Mouse (Mus musculus) stomach, postnatal 0 days (tissue): Measurements from ENCODE around the gene Emb. TPM values are rescaled to one million over a fixed set of nuclear protein-coding genes. Genes with fewer than 3 reads are reported as not detected.

ENCODE experiments used
- ATAC-seq: fragments of 200-750 bp; cut with Nextera tagmentation; 2 replicates; pipeline ENCODE4 v1.8.0; 2017; ENCODE audit not compliant: low FRiP score, low TSS enrichment
- DNase-seq: peaks from one replicate; pipeline ENCODE4 v3.0.0-alpha.2; 2016; ENCODE audit warnings: low spot score
- H3K27ac ChIP-seq: fragments of 300-500 bp; sonication (generic); replicated peaks from 2 replicates; pipeline ENCODE4 v1.5.1; 2014; ENCODE audit warnings: mild to moderate bottlenecking, control low read depth
- H3K27me3 ChIP-seq: fragments of 300-500 bp; sonication (generic); 2 replicates; pipeline ENCODE4 v1.6.1; 2014; ENCODE audit warnings: low read length; ENCODE audit not compliant: control insufficient read depth, insufficient read depth
- H3K36me3 ChIP-seq: fragments of 300-500 bp; sonication (generic); 2 replicates; pipeline ENCODE4 v1.6.1; 2014; ENCODE audit warnings: low read length, mixed read lengths; ENCODE audit not compliant: control insufficient read depth, insufficient read depth
- H3K4me1 ChIP-seq: fragments of 300-500 bp; sonication (generic); replicated peaks from 2 replicates; pipeline ENCODE4 v1.6.1; 2014; ENCODE audit warnings: antibody characterized with exemption; ENCODE audit not compliant: control insufficient read depth, insufficient read depth
- H3K4me2 ChIP-seq: fragments of 300-500 bp; sonication (generic); replicated peaks from 2 replicates; pipeline ENCODE4 v1.6.1; 2014; ENCODE audit warnings: low read depth, mild to moderate bottlenecking, control low read depth, moderate library complexity
- H3K4me3 ChIP-seq: fragments of 300-500 bp; sonication (generic); 2 replicates; pipeline ENCODE4 v1.5.1; 2014; ENCODE audit warnings: low read depth, low read length, control low read depth
- H3K9ac ChIP-seq: fragments of 300-500 bp; sonication (generic); 2 replicates; pipeline ENCODE4 v1.6.1; 2014; ENCODE audit warnings: mild to moderate bottlenecking, low read length, control low read depth, mixed read lengths
- H3K9me3 ChIP-seq: fragments of 300-500 bp; sonication (generic); 2 replicates; pipeline ENCODE4 v1.6.1; 2016; ENCODE audit warnings: low read length; ENCODE audit not compliant: control insufficient read depth
- CTCF ChIP-seq: IDR thresholded peaks from 2 replicates; pipeline ENCODE4 v1.5.1; 2016; ENCODE audit warnings: antibody characterized with exemption, low read depth, mild to moderate bottlenecking, moderate library complexity
- EP300 ChIP-seq: optimal IDR thresholded peaks from 2 replicates; pipeline ENCODE3; 2016; ENCODE audit warnings: antibody characterized with exemption
- WGBS: fragments of 180-500 bp; shearing (Covaris S2); extraction: QIAGEN DNeasy Blood & Tissue Kit; methylation state at CpG from one replicate; pipeline ENCODE4 v1.1.7; 2014; 5-methylcytosine and 5-hydroxymethylcytosine counted together
- polyA plus RNA-seq: library from polyadenylated mRNA; unstranded; fragments of >200 nt; fragmentation: Nextera tagmentation; extraction: Ambion mirVana; gene quantifications from 2 replicates; pipeline ENCODE4 v1.2.1, GENCODE M21; 2015

Gene Emb
- polyA plus RNA-seq, 1 experiment from 2014 or later: 10.8 TPM

DNA sequence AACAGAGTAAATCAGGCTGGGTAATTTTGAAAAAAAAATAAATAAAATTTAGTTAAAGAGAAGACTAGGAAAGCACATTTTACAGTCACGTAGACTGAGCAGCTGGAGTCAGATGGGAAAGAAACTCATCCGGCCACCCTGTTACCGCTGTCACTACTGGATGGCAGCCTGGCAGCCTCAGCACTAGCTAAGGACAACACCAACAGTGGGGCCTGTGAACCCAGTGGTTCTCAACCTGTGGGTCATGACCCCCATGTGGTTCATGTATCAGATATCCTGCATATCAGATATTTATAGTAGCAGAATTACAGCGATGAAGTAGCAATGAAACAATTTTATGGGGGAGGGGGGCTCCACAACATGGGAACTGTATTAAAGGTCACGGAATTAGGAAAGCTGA lies 16.2 kb upstream of the Emb start:
- H3K9me3 ChIP-seq: no peaks in the 10 kb centered on the region
- H3K4me1 ChIP-seq: no peaks in the 10 kb centered on the region
- no peak overlapping the region for H3K4me3 ChIP-seq
- TF ChIP-seq CTCF (no peak), EP300 (no peak)
- DNase-seq (no peak), ATAC-seq (no peak)
- H3K27ac ChIP-seq: no peak overlapping the region
- no peak overlapping the region for H3K4me2 ChIP-seq
- WGBS: 91% methylated on average over 5 of the region's 5 CpGs
- no peak overlapping the region for H3K9ac ChIP-seq
- H3K36me3 ChIP-seq: no peaks in the 10 kb centered on the region
- H3K27me3 ChIP-seq: no peaks in the 10 kb centered on the region

DNA sequence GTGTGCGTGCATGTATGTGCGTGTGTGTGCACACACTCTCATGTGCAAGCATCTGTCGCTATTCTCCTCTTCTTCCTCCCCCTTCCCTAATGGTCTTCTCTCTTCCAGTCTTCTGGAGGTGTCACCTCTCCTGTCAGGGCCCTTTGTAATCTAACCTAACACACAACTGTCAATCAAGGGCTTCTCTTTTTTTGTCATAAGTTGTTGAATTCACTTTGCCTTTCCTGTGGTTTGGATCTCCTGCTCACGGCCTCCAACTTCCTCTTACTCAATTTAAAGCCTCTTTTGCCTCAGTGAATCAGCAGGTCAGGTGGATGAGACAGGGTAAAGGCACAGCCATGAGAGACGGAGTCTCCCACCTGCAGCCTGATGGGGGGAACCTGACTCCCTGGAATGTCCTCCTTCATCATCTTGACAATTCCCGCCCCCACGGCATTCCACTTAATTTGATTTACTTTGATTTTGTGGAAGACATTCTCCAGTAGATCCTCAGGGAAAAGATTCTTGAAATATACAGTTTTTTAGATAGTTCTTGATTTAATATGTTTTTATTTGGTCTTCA lies 14.8 kb upstream of the Emb start:
- Histone ChIP-seq H3K4me2 (no peak overlapping the region), H3K4me3 (no peak overlapping the region), H3K9me3 (no peaks in the 10 kb centered on the region), H3K27ac (no peak overlapping the region), H3K27me3 (no peaks in the 10 kb centered on the region), H3K36me3 (no peaks in the 10 kb centered on the region), H3K9ac (no peak overlapping the region), H3K4me1 (no peaks in the 10 kb centered on the region)
- no peak for ATAC-seq
- DNase-seq: no peak
- TF ChIP-seq EP300: no peak
- TF ChIP-seq CTCF: no peak
- 56% methylated on average over 7 of the region's 7 CpGs for WGBS

DNA sequence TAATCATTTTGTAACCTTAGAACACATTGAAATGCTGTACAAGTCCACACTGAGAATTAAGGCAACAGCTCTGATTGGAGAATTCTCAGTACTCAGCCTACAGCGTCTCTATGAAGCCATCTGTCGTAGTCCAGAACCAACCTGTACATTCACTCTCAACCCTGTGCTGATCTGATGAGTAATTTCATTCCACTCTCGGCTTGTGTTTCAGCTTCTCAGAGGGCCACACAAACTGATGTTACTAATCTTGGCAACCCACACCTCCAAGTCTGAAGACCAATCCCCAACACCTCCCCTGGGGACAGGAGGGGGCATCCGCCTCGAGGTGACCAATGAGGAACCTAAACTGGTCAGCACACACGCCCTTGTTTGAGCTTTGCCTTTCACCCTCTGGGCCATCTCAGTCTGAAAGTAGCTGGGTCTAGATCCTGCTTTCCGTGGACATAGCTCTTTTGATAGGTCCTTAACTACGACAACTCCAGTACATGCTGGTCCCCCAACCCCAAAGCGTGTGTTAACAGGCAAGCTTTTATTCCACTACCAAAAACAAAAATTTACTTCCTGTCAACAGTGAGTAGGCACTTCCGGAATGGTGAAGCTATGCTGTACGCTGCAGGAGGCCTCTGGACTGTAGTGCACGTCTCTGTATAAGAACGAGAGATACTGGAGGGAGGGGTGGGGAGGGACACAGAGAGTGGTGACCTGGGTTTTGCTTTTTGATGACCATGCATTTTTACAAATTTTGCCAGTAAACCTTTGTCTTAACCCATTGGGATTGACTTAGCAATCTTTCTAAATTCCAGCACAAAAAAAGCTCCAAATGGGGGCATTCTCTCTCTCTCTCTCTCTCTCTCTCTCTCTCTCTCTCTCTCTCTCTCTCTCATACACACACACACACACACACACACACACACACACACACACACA lies 12.5 kb upstream of the Emb start:
- no peak overlapping the region for H3K9ac ChIP-seq
- TF ChIP-seq EP300 (no peak), CTCF (no peak)
- no peak overlapping the region for H3K4me3 ChIP-seq
- no peaks in the 10 kb centered on the region for H3K4me1 ChIP-seq
- no peak overlapping the region for H3K27ac ChIP-seq
- H3K4me2 ChIP-seq: no peak overlapping the region
- no peak for ATAC-seq
- no peaks in the 10 kb centered on the region for H3K27me3 ChIP-seq
- WGBS: 83% methylated on average over 13 of the region's 13 CpGs
- H3K36me3 ChIP-seq: no peaks in the 10 kb centered on the region
- H3K9me3 ChIP-seq: no peaks in the 10 kb centered on the region
- no peak for DNase-seq

DNA sequence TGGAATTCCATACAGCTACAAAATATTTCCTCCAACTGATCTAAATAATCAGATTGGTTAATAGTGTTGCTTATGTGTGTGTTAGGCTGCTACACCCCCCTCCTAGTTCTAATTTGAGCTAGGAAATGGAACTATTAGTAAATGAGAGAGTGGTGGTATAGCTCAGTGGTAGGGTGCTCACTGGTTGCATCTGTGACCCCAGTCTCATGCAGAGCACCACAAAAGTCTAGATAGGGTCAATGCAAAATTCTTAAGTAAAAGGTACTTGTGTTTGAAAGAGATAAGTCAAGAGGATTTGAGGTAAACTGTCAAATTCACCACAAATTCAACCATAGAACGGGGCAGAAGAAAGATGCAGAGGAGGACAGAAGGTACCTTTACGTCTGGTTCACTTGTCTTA lies 10.7 kb upstream of the Emb start:
- no peak for DNase-seq
- TF ChIP-seq EP300 (no peak), CTCF (no peak)
- Histone ChIP-seq H3K4me1 (no peaks in the 10 kb centered on the region), H3K36me3 (no peaks in the 10 kb centered on the region), H3K4me2 (no peak overlapping the region), H3K27me3 (no peaks in the 10 kb centered on the region), H3K27ac (no peak overlapping the region), H3K9ac (no peak overlapping the region), H3K9me3 (no peaks in the 10 kb centered on the region), H3K4me3 (no peak overlapping the region)
- 96% methylated on average over 2 of the region's 2 CpGs for WGBS
- ATAC-seq: no peak

DNA sequence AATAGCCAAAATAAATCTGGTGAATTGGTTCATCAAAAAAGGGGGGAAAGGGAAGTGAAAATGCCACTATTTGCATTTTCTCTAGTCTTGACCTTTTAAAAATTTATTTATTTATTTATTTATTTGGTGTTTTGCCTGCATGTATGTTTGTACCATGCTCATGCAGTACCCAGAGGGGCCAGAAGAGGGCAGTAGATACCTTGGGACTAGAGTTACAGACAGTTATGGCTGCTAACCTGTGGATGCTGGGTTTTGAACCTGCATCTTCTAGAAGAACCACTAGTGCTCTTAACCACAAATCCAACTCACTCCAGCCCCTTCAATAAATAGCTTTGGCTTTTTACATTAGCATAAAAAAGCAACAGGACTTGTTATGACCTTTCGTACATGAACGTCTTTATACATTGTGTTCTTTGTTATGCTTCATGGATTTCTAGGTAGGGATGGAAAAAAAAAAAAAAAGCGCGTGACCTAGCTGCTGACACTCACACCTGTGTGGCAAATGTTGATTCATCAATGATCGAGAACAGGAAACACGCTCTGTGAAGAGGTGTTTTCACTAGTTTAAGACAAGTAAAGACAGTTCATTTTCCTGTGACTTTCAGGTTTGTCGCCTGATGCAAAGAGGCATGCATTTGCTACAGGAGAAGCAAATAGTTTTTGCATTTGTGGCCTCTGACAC lies 9.8 kb upstream of the Emb start:
- Histone ChIP-seq H3K27ac (no peak overlapping the region), H3K27me3 (no peaks in the 10 kb centered on the region), H3K36me3 (no peaks in the 10 kb centered on the region), H3K9ac (no peak overlapping the region), H3K4me1 (no peaks in the 10 kb centered on the region), H3K4me2 (no peak overlapping the region), H3K9me3 (no peaks in the 10 kb centered on the region), H3K4me3 (no peak overlapping the region)
- DNase-seq (peak; percentile 78), ATAC-seq (no peak)
- WGBS: 82% methylated on average over 7 of the region's 7 CpGs
- TF ChIP-seq EP300 (no peak), CTCF (peak; percentile 81)
